Mouse (Mus musculus): Measurements from ENCODE around the gene Rufy2. TPM values are rescaled to one million over a fixed set of nuclear protein-coding genes. Genes with fewer than 3 reads are reported as not detected.

The Rufy2 gene
- total and polyA plus RNA-seq, 3 experiments: 4.9 to 6.8 (median 5.8) TPM

DNA sequence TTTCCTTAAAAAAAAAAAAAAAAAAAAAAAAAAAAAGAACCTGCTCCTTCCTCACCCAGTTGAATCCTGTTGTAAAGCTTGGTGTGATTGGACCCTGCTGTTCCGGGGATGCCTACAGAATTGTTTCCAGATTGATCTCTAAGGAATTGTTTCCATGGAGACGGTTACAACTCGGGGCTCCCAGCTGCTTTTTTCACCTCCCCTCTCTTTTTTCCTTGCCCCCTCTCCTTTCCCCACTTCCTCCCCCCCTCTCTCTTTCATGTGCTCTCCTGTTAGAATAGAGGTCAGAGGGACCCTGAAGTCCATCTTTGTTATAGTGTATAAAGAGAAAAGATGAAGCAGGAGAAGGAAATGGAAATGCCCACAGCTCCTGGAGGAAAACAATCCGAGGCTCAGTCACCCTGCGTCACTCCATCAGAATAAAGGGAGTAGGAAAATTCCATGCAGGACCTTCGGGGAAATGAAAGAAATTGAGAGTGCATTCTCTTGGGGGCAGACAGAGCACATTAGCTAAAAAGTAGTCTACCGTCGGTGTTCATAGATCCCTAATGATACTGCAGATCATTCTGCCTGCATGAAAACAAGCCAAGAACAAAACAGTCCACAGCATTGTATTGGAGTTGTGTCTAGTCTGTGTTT lies 46.3 kb downstream of the Rufy2 start:
- in situ Hi-C loops (cut with MboI; ENCODE audit: low pct_ligation_motif_present, low pct_unique_long_range_greater_than_20kb, low sequenced_read_pairs): no loop called here
- H3K79me2 ChIP-seq (replicated peaks; ENCODE audit: control insufficient read depth, extremely low read depth, insufficient read depth, poor library complexity, severe bottlenecking): peaks cover 19% of the 10 kb centered on the region
- DNase-seq (ENCODE audit: extremely low read depth): no peak
- peaks cover 2 to 21% of the 10 kb centered on the region in 2 experiments; a peak in 3 of 4 replicates for H3K4me1 ChIP-seq (ENCODE audit: control insufficient read depth in 1 of 2, insufficient read depth in 2 of 2)
- H3K9ac ChIP-seq (ENCODE audit: insufficient read depth, low read depth): no peak overlapping the region
- H3K36me3 ChIP-seq (replicated peaks in 1 of 2; ENCODE audit: control insufficient read depth in 1 of 2, insufficient read depth in 1 of 2, low read length in 1 of 2): no peaks in the 10 kb centered on the region
- no peak overlapping the region for H3K27ac ChIP-seq (ENCODE audit: insufficient read depth, low read depth)
- no peaks in the 10 kb centered on the region for H3K9me3 ChIP-seq (replicated peaks; ENCODE audit: low read length)
- no peak overlapping the region for H3K4me2 ChIP-seq (ENCODE audit: insufficient read depth, low read depth, poor library complexity, severe bottlenecking)
- no peak for TF ChIP-seq CTCF (conservative IDR thresholded peaks at IDR 0.05 in 1 of 2, IDR thresholded peaks at IDR 0.05 in 1 of 2; ENCODE audit: low read depth in 2 of 2, low read length in 2 of 2)
- no peak for TF ChIP-seq RCOR1 (conservative IDR thresholded peaks at IDR 0.05; ENCODE audit: low read depth, low read length)
- TF ChIP-seq MAZ (IDR thresholded peaks at IDR 0.05; ENCODE audit: low read depth, low read length): no peak
- TF ChIP-seq BHLHE40 (IDR thresholded peaks at IDR 0.05; ENCODE audit: low read depth, low read length): no peak
- TF ChIP-seq MAX (IDR thresholded peaks at IDR 0.05; ENCODE audit: low read length): no peak
- no peak for TF ChIP-seq JUN (IDR thresholded peaks at IDR 0.05; ENCODE audit: insufficient read depth, low read depth, low read length)
- no peak for TF ChIP-seq ETS1 (conservative IDR thresholded peaks at IDR 0.05; ENCODE audit: low read depth, low read length)
- no peak for TF ChIP-seq TCF12 (IDR thresholded peaks at IDR 0.05; ENCODE audit: low read depth, low read length)
- no peak for TF ChIP-seq USF2 (conservative IDR thresholded peaks at IDR 0.05; ENCODE audit: low read depth, low read length)
- H3K4me3 ChIP-seq (replicated peaks in 1 of 3; ENCODE audit: low read depth in 2 of 3, low read length in 2 of 3, poor library complexity in 1 of 3): no peak overlapping the region
- no peaks in the 10 kb centered on the region for H3K27me3 ChIP-seq (replicated peaks)
- dilution Hi-C loops (cut with MboI; ENCODE audit: extremely low pct_ligation_motif_present, extremely low pct_unique_long_range_greater_than_20kb, low sequenced_read_pairs): no loop called here

DNA sequence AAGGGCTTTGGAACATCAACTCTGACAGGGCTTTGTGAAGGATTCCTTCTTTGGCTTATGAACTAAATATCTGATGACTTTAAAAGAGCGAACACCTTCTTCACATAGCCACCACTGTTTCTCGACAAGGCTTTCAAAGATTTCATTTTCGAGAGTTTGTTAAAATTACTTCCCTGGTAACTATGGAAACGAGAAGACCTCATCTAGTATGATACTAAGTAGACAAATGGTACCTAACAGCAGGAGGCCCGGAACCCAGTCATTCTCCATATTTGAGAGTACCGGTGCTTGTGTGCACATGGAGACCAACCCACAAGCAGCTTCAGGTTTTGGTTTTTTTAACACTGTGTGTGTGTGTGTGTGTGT lies 46.8 kb downstream of the Rufy2 start:
- TF ChIP-seq JUND (conservative IDR thresholded peaks at IDR 0.05; ENCODE audit: low read depth, low read length) (no peak), ELF1 (IDR thresholded peaks at IDR 0.05; ENCODE audit: low read depth, low read length) (no peak), USF2 (conservative IDR thresholded peaks at IDR 0.05; ENCODE audit: low read depth, low read length) (no peak), ZNF384 (IDR thresholded peaks at IDR 0.05; ENCODE audit: low read depth, low read length) (no peak), CHD2 (IDR thresholded peaks at IDR 0.05; ENCODE audit: low read length) (no peak), SIN3A (IDR thresholded peaks at IDR 0.05; ENCODE audit: low read length) (no peak), CTCF (conservative IDR thresholded peaks at IDR 0.05 in 1 of 2, IDR thresholded peaks at IDR 0.05 in 1 of 2; ENCODE audit: low read depth in 2 of 2, low read length in 2 of 2) (no peak), EP300 (IDR thresholded peaks at IDR 0.05; ENCODE audit: low read length) (no peak), JUN (IDR thresholded peaks at IDR 0.05; ENCODE audit: insufficient read depth, low read depth, low read length) (no peak)
- H3K9ac ChIP-seq (ENCODE audit: insufficient read depth, low read depth): no peak overlapping the region
- dilution Hi-C loops (cut with MboI; ENCODE audit: extremely low pct_ligation_motif_present, extremely low pct_unique_long_range_greater_than_20kb, low sequenced_read_pairs) (no loop called here), in situ Hi-C loops (cut with MboI; ENCODE audit: low pct_ligation_motif_present, low pct_unique_long_range_greater_than_20kb, low sequenced_read_pairs) (no loop called here)
- no peak overlapping the region for H3K27ac ChIP-seq (ENCODE audit: insufficient read depth, low read depth)
- peaks cover 14% of the 10 kb centered on the region for H3K79me2 ChIP-seq (replicated peaks; ENCODE audit: control insufficient read depth, extremely low read depth, insufficient read depth, poor library complexity, severe bottlenecking)
- H3K4me1 ChIP-seq (ENCODE audit: control insufficient read depth in 1 of 2, insufficient read depth in 2 of 2): peaks cover 2 to 16% of the 10 kb centered on the region in 2 experiments; a peak in 3 of 4 replicates
- no peaks in the 10 kb centered on the region for H3K9me3 ChIP-seq (replicated peaks; ENCODE audit: low read length)
- no peak overlapping the region for H3K4me3 ChIP-seq (replicated peaks in 1 of 3; ENCODE audit: low read depth in 2 of 3, low read length in 2 of 3, poor library complexity in 1 of 3)
- no peaks in the 10 kb centered on the region for H3K36me3 ChIP-seq (replicated peaks in 1 of 2; ENCODE audit: control insufficient read depth in 1 of 2, insufficient read depth in 1 of 2, low read length in 1 of 2)
- no peak overlapping the region for H3K4me2 ChIP-seq (ENCODE audit: insufficient read depth, low read depth, poor library complexity, severe bottlenecking)
- DNase-seq (ENCODE audit: extremely low read depth): no peak
- H3K27me3 ChIP-seq (replicated peaks): no peaks in the 10 kb centered on the region
